Mouse (Mus musculus) midbrain, postnatal 0 days (tissue): Measurements from ENCODE around the gene Cnpy3. TPM values are rescaled to one million over a fixed set of nuclear protein-coding genes. Genes with fewer than 3 reads are reported as not detected.
A peak's percentile ranks its signal among the peaks of the same experiment; 100 is the strongest.
"Not testable (repeated sequence)": the region's sequence is repeated elsewhere in the genome, so short reads cannot be mapped to it uniquely, and the experiment has no call there.

ENCODE experiments used
- ATAC-seq: fragments of 200-750 bp; cut with Nextera tagmentation; 2 replicates; pipeline ENCODE4 v1.8.0; 2017; ENCODE audit warnings: moderate number of reproducible peaks, mild to moderate bottlenecking, moderate TSS enrichment, moderate library complexity; ENCODE audit not compliant: low FRiP score
- DNase-seq: peaks from one replicate; pipeline ENCODE4 v3.0.0-alpha.2; 2015; ENCODE audit warnings: low spot score
- H3K27ac ChIP-seq: fragments of 300-500 bp; sonication (generic); 2 replicates; pipeline ENCODE4 v1.5.1; 2014; ENCODE audit warnings: low read depth, mild to moderate bottlenecking, low read length, mixed read lengths
- H3K27me3 ChIP-seq: fragments of 300-500 bp; sonication (generic); 2 replicates; pipeline ENCODE4 v1.6.1; 2014; ENCODE audit warnings: low read length, control low read depth, mixed read lengths; ENCODE audit not compliant: insufficient read depth
- H3K36me3 ChIP-seq: fragments of 300-500 bp; sonication (generic); 2 replicates; pipeline ENCODE4 v1.6.1; 2014; ENCODE audit warnings: low read length, control low read depth, mixed read lengths; ENCODE audit not compliant: insufficient read depth
- H3K4me1 ChIP-seq: fragments of 300-500 bp; sonication (generic); 2 replicates; pipeline ENCODE4 v1.6.1; 2014; ENCODE audit warnings: mild to moderate bottlenecking, control low read depth, antibody characterized with exemption, low read length, mixed read lengths; ENCODE audit not compliant: insufficient read depth
- H3K4me2 ChIP-seq: fragments of 300-500 bp; sonication (generic); 2 replicates; pipeline ENCODE4 v1.6.1; 2014; ENCODE audit warnings: low read depth, mild to moderate bottlenecking, low read length, mixed read lengths; ENCODE audit not compliant: poor library complexity, severe bottlenecking
- H3K4me3 ChIP-seq: fragments of 300-500 bp; sonication (generic); 2 replicates; pipeline ENCODE4 v1.5.1; 2014; ENCODE audit warnings: low read depth, mild to moderate bottlenecking, low read length, moderate library complexity
- H3K9ac ChIP-seq: fragments of 300-500 bp; sonication (generic); replicated peaks from 2 replicates; pipeline ENCODE4 v1.6.1; 2014; ENCODE audit warnings: mild to moderate bottlenecking, low read length, moderate library complexity, mixed read lengths; ENCODE audit not compliant: poor library complexity, severe bottlenecking
- H3K9me3 ChIP-seq: fragments of 300-500 bp; sonication (generic); 2 replicates; pipeline ENCODE4 v1.6.1; 2016; ENCODE audit warnings: low read length, control low read depth
- CTCF ChIP-seq: IDR thresholded peaks from 2 replicates; pipeline ENCODE4 v1.5.1; 2016; ENCODE audit warnings: antibody characterized with exemption, mild to moderate bottlenecking
- WGBS: fragments of 180-500 bp; shearing (Covaris S2); extraction: QIAGEN DNeasy Blood & Tissue Kit; methylation state at CpG from one replicate; pipeline ENCODE4 v1.1.7; 2014; 5-methylcytosine and 5-hydroxymethylcytosine counted together
- polyA plus RNA-seq: library from polyadenylated mRNA; unstranded; fragments of >200 nt; fragmentation: Nextera tagmentation; extraction: Ambion mirVana; gene quantifications from 2 replicates; pipeline ENCODE4 v1.2.1, GENCODE M21; 2015
- total RNA-seq: library from RNA; depleted of rRNA; stranded (reverse); fragments of >200 nt; gene quantifications from 2 replicates; pipeline ENCODE4 v1.2.3, GENCODE M21; 2014

Gene Cnpy3
- total and polyA plus RNA-seq, 2 experiments from 2014 or later: 62.0 to 70.7 TPM

DNA sequence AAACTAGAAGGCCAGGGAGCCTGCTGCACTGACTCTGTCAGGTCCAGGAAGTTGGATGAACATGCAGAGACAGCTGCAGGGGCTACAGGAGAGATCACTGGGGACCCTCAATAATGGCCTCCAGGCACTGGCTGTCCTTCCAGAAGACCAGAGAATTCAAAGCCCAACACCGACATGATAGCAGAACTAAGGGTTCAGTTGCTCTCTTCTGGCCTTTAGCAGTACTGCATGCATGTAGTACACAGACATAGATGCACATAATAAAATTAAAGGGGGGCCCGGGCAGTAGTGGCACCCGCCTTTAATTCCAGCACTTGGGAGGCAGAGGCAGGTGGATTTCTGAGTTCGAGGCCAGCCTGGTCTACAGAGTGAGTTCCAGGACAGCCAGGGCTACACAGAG is 19.0 kb upstream of the Cnpy3 start:
- Histone ChIP-seq H3K4me3 (no peak overlapping the region), H3K27me3 (no peaks in the 10 kb centered on the region), H3K27ac (no peak overlapping the region), H3K4me1 (no peaks in the 10 kb centered on the region), H3K4me2 (no peak overlapping the region), H3K9ac (no peak overlapping the region), H3K9me3 (no peaks in the 10 kb centered on the region), H3K36me3 (peaks cover 6% of the 10 kb centered on the region)
- TF ChIP-seq CTCF: peak; percentile 41
- WGBS: 86% methylated on average over 4 of the region's 4 CpGs
- DNase-seq (no peak), ATAC-seq (no peak)

- Histone ChIP-seq H3K27ac (no peak overlapping the region), H3K27me3 (no peaks in the 10 kb centered on the region), H3K4me3 (no peak overlapping the region), H3K4me1 (no peaks in the 10 kb centered on the region), H3K9me3 (no peaks in the 10 kb centered on the region), H3K9ac (no peak overlapping the region), H3K36me3 (0 out of 2 replicates have a peak, but pooled peaks cover 2% of the 10 kb centered on the region), H3K4me2 (no peak overlapping the region)
- WGBS: 92% methylated on average over 11 of the region's 11 CpGs
- TF ChIP-seq CTCF: no peak
- DNase-seq (no peak), ATAC-seq (no peak)
Measured at GRCm38 (mm10) chr17:46770546-46770945, 18.5 kb upstream of the Cnpy3 start.

DNA sequence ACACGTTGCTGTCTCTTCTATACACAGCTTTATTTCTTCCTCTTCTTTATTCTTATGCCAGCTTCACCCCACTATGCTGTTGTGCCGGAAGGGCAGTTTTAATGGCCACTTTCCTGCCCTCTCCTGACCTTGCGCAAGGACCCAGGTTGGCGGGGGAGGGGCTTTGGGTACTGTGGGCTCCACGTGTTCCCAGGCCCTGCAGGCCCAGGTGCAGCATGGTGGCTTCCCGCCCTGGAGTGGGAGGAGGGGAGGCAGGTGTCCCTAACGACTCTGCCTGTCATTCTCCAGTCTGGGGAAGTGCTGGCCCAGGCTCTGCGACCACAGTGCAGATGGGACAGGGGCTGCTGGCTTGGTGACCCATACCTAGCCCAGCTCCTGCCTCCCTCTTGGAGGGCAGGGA is 15.9 kb upstream of the Cnpy3 start:
- H3K4me3 ChIP-seq: no peak overlapping the region
- no peak for DNase-seq
- ATAC-seq: no peak
- H3K9ac ChIP-seq: no peak overlapping the region
- H3K27ac ChIP-seq: no peak overlapping the region
- H3K9me3 ChIP-seq: no peaks in the 10 kb centered on the region
- 63% methylated on average over 8 of the region's 8 CpGs for WGBS
- no peaks in the 10 kb centered on the region for H3K36me3 ChIP-seq
- no peaks in the 10 kb centered on the region for H3K27me3 ChIP-seq
- no peaks in the 10 kb centered on the region for H3K4me1 ChIP-seq
- H3K4me2 ChIP-seq: no peak overlapping the region
- no peak for TF ChIP-seq CTCF

DNA sequence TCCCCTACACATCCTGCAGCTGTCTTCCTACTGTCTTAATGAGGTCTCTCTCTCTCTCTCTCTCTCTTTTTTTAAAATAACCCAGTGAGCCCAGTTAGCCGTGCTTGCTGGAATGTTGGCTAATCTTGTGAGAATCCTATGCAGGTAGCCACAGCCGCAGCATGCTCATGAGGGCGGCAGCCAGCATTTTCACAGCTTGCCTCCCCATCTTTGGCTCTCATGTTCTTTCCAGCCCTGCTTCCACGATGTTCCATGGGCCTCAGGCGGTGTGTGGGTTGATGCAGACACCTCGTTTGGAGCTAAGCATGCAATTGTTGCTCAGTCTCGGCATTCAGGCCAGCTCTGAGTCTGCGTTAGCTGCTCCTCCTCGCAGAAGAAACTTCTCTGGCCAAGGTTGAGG is 12.9 kb upstream of the Cnpy3 start:
- WGBS: 69% methylated on average over 8 of the region's 9 CpGs
- H3K27me3 ChIP-seq, H3K4me1 ChIP-seq, ATAC-seq, DNase-seq, H3K9ac ChIP-seq, H3K4me2 ChIP-seq, H3K27ac ChIP-seq, H3K9me3 ChIP-seq, H3K36me3 ChIP-seq, H3K4me3 ChIP-seq: not testable (repeated sequence)

DNA sequence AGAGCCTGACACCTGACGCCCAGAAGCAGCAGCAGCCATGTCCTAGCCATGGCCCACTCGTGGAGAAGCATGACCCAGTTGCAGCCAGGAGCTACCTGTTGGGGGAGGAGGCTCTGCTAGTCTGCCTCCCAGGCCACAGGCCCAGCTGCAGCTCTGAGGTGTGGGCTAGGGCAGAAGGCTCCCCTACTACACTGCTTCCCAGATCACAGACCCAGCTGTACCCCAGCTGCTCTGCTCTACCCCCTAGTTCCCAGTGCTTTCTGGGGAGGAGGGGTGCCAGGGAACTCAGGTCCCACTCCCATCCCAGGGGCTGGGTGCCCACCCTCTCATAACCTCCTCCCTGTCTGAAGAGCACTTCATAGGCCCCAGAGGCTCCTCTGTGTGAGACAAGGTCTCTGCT is 11.5 kb upstream of the Cnpy3 start, which contains the start of gene Ptcra:
Gene Ptcra (minus strand): TSS at position 169 of the 400 bp plus-strand sequence.
- ATAC-seq (no peak), DNase-seq (no peak)
- 54% methylated on average over 2 of the region's 2 CpGs for WGBS
- Histone ChIP-seq H3K9me3 (no peaks in the 10 kb centered on the region), H3K4me2 (no peak within 1 kb of the TSS), H3K4me1 (no peaks in the 10 kb centered on the region), H3K9ac (no peak within 1 kb of the TSS), H3K27ac (no peak within 1 kb of the TSS), H3K4me3 (no peak within 1 kb of the TSS), H3K36me3 (no peaks in the 10 kb centered on the region), H3K27me3 (no peaks in the 10 kb centered on the region)
- no peak for TF ChIP-seq CTCF

DNA sequence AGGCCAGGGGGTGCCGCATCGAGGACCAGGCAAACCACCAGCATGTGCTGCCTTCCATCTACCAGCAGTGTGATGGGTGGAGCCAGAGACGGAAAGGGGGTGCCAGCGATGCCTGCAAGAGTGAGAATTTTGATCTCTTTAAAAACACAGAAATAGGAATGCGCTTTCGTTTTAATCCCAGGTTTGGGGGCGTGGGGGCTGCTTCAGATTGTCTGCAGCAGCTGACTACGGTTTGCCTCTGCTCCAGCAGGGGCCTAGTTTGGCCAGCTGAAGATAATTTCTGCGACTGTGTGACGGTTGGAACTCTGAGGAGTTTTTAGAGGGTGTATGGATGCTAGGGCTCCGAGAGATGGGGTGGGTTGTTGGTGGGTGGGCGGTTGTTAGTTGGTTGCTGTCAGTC is 6.7 kb upstream of the Cnpy3 start:
- H3K4me1 ChIP-seq: no peaks in the 10 kb centered on the region
- no peak for TF ChIP-seq CTCF
- no peak overlapping the region for H3K4me2 ChIP-seq
- H3K9ac ChIP-seq: no peak overlapping the region
- no peak for DNase-seq
- WGBS: 80% methylated on average over 12 of the region's 12 CpGs
- H3K27ac ChIP-seq: no peak overlapping the region
- H3K9me3 ChIP-seq: no peaks in the 10 kb centered on the region
- H3K27me3 ChIP-seq: no peaks in the 10 kb centered on the region; the same call in 1 of the 2 replicates
- H3K4me3 ChIP-seq: no peak overlapping the region
- no peaks in the 10 kb centered on the region for H3K36me3 ChIP-seq
- no peak for ATAC-seq
